Mouse (Mus musculus) limb, embryonic 11.5 days (tissue): ENCODE data around the gene Dpp8. TPM values are rescaled to one million over a fixed set of nuclear protein-coding genes. Genes with fewer than 3 reads are reported as not detected.
A peak's percentile ranks its signal among the peaks of the same experiment; 100 is the strongest.
"Not testable (repeated sequence)": the region's sequence is repeated elsewhere in the genome, so short reads cannot be mapped to it uniquely, and the experiment has no call there.

ENCODE experiments used
- ATAC-seq: fragments of 200-750 bp; cut with Nextera tagmentation; 2 replicates; pipeline ENCODE4 v1.8.0; 2017; ENCODE audit warnings: low read depth; ENCODE audit not compliant: insufficient number of reproducible peaks, low FRiP score, low TSS enrichment
- DNase-seq: peaks from one replicate; pipeline ENCODE4 v3.0.0-alpha.2; 2015; ENCODE audit warnings: low spot score
- H3K27ac ChIP-seq: fragments of 300-500 bp; sonication (generic); replicated peaks from 2 replicates; pipeline ENCODE4 v1.5.1; 2014; ENCODE audit warnings: low read depth, mild to moderate bottlenecking, low read length
- H3K27me3 ChIP-seq: fragments of 300-500 bp; sonication (generic); 2 replicates; pipeline ENCODE4 v1.6.1; 2014; ENCODE audit warnings: mild to moderate bottlenecking, low read length, mixed read lengths; ENCODE audit not compliant: control insufficient read depth, insufficient read depth
- H3K36me3 ChIP-seq: fragments of 300-500 bp; sonication (generic); 2 replicates; pipeline ENCODE4 v1.6.1; 2014; ENCODE audit warnings: mild to moderate bottlenecking, low read length, moderate library complexity, mixed read lengths; ENCODE audit not compliant: control insufficient read depth, insufficient read depth
- H3K4me1 ChIP-seq: fragments of 300-500 bp; sonication (generic); 2 replicates; pipeline ENCODE4 v1.6.1; 2014; ENCODE audit warnings: low read length, mixed read lengths; ENCODE audit not compliant: control insufficient read depth, insufficient read depth
- H3K4me2 ChIP-seq: fragments of 300-500 bp; sonication (generic); 2 replicates; pipeline ENCODE4 v1.6.1; 2014; ENCODE audit warnings: low read depth, mild to moderate bottlenecking, moderate library complexity; ENCODE audit not compliant: severe bottlenecking
- H3K4me3 ChIP-seq: fragments of 300-500 bp; sonication (generic); 2 replicates; pipeline ENCODE4 v1.5.1; 2014; ENCODE audit warnings: low read depth, low read length
- H3K9ac ChIP-seq: fragments of 300-500 bp; sonication (generic); 2 replicates; pipeline ENCODE4 v1.6.1; 2014; ENCODE audit warnings: mild to moderate bottlenecking, low read length
- H3K9me3 ChIP-seq: fragments of 300-500 bp; sonication (generic); 2 replicates; pipeline ENCODE4 v1.6.1; 2016; ENCODE audit warnings: low read length; ENCODE audit not compliant: control insufficient read depth
- WGBS: fragments of 180-500 bp; shearing (Covaris S2); extraction: QIAGEN DNeasy Blood & Tissue Kit; methylation state at CpG from one replicate; pipeline ENCODE4 v1.1.7; 2014; 5-methylcytosine and 5-hydroxymethylcytosine counted together
- polyA plus RNA-seq: library from polyadenylated mRNA; unstranded; fragments of >200 nt; fragmentation: Nextera tagmentation; extraction: Ambion mirVana; gene quantifications from 2 replicates; pipeline ENCODE4 v1.2.1, GENCODE M21; 2014

The Dpp8 gene
- polyA plus RNA-seq, 1 experiment from 2014 or later = 31.1 TPM

GRCm38 (mm10) chr9:65031355-65031754, 859 bp upstream of the Dpp8 start:
- H3K4me1 ChIP-seq, H3K9me3 ChIP-seq, H3K9ac ChIP-seq, H3K27ac ChIP-seq, H3K4me3 ChIP-seq, ATAC-seq, H3K27me3 ChIP-seq, DNase-seq, H3K4me2 ChIP-seq, H3K36me3 ChIP-seq: not testable (repeated sequence)
- WGBS = 70% methylated on average over 5 of the region's 5 CpGs

DNA sequence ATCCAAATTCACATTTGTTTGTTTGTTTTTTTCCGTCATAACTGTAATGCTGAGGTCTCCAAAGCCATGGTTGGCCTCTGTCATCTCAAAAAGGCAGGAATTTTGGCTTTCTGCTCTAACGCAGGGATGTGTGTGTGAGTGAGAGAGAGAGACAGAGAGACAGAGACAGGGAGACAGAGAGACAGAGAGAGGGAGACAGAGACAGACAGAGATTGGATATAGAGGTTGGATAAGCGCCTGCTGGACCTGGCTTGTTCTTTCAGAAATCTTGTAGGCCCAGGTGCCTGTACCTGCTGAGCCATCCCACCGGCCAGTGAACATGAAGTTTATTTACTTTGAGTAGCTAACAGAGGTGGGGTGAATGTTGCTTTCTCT, 333 bp upstream of the Dpp8 start:
- no peak for ATAC-seq
- Histone ChIP-seq H3K4me2 (peak overlapping the region; percentile 21; the same call in 1 of the 2 replicates), H3K9ac (no peak overlapping the region; the same call in 1 of the 2 replicates), H3K4me3 (peak overlapping the region; percentile 100; the same call in 1 of the 2 replicates), H3K27me3 (no peaks in the 10 kb centered on the region), H3K9me3 (no peaks in the 10 kb centered on the region), H3K4me1 (peaks cover 7% of the 10 kb centered on the region; the same call in 1 of the 2 replicates), H3K36me3 (no peaks in the 10 kb centered on the region), H3K27ac (no peak overlapping the region)
- no peak for DNase-seq
- 34% methylated on average over 4 of the region's 4 CpGs for WGBS

GRCm38 (mm10) chr9:65036456-65036855, 4.2 kb downstream of the Dpp8 start:
- H3K4me2 ChIP-seq = no peak overlapping the region
- H3K27me3 ChIP-seq = no peaks in the 10 kb centered on the region
- H3K4me1 ChIP-seq = peaks cover 7% of the 10 kb centered on the region; the same call in 1 of the 2 replicates
- H3K4me3 ChIP-seq = no peak overlapping the region
- ATAC-seq (no peak), DNase-seq (no peak)
- H3K27ac ChIP-seq = no peak overlapping the region
- WGBS = 97% methylated on average over 1 of the region's 1 CpGs
- no peaks in the 10 kb centered on the region for H3K9me3 ChIP-seq
- H3K36me3 ChIP-seq = peaks cover 16% of the 10 kb centered on the region; the same call in 1 of the 2 replicates
- H3K9ac ChIP-seq = no peak overlapping the region

GRCm38 (mm10) chr9:65036861-65037260, 4.6 kb downstream of the Dpp8 start:
- H3K4me1 ChIP-seq = peaks cover 7% of the 10 kb centered on the region; the same call in 1 of the 2 replicates
- no peak overlapping the region for H3K4me3 ChIP-seq
- no peaks in the 10 kb centered on the region for H3K27me3 ChIP-seq
- no peaks in the 10 kb centered on the region for H3K9me3 ChIP-seq
- no peak overlapping the region for H3K9ac ChIP-seq
- H3K27ac ChIP-seq = no peak overlapping the region
- ATAC-seq = no peak
- 93% methylated on average over 8 of the region's 8 CpGs for WGBS
- no peak overlapping the region for H3K4me2 ChIP-seq
- no peak for DNase-seq
- H3K36me3 ChIP-seq = peaks cover 17% of the 10 kb centered on the region; the same call in 1 of the 2 replicates

- peaks cover 23% of the 10 kb centered on the region; the same call in 1 of the 2 replicates for H3K36me3 ChIP-seq
- H3K4me3 ChIP-seq = no peak overlapping the region
- no peak overlapping the region for H3K9ac ChIP-seq
- 97% methylated on average over 5 of the region's 5 CpGs for WGBS
- H3K4me1 ChIP-seq = no peaks in the 10 kb centered on the region
- H3K4me2 ChIP-seq = no peak overlapping the region
- H3K27me3 ChIP-seq = no peaks in the 10 kb centered on the region
- DNase-seq (no peak), ATAC-seq (no peak)
- no peaks in the 10 kb centered on the region for H3K9me3 ChIP-seq
- no peak overlapping the region for H3K27ac ChIP-seq
These were observed 9.2 kb downstream of the Dpp8 start for GRCm38 (mm10) chr9:65041430-65041829.

- no peak overlapping the region for H3K9ac ChIP-seq
- no peak overlapping the region for H3K4me3 ChIP-seq
- no peaks in the 10 kb centered on the region for H3K27me3 ChIP-seq
- no peaks in the 10 kb centered on the region for H3K9me3 ChIP-seq
- no peak for ATAC-seq
- H3K27ac ChIP-seq = no peak overlapping the region
- no peak overlapping the region for H3K4me2 ChIP-seq
- H3K4me1 ChIP-seq = no peaks in the 10 kb centered on the region
- peaks cover 28% of the 10 kb centered on the region for H3K36me3 ChIP-seq
- DNase-seq = no peak
- 88% methylated on average over 1 of the region's 1 CpGs for WGBS
These were observed 14.8 kb downstream of the Dpp8 start for GRCm38 (mm10) chr9:65046993-65047392.

- no peak for DNase-seq
- ATAC-seq = no peak
- Histone ChIP-seq H3K4me1 (no peaks in the 10 kb centered on the region), H3K9ac (no peak overlapping the region), H3K9me3 (no peaks in the 10 kb centered on the region), H3K4me3 (no peak overlapping the region), H3K27me3 (no peaks in the 10 kb centered on the region), H3K27ac (no peak overlapping the region), H3K4me2 (no peak overlapping the region), H3K36me3 (peaks cover 28% of the 10 kb centered on the region)
- 87% methylated on average over 5 of the region's 5 CpGs for WGBS
These were observed 17.2 kb downstream of the Dpp8 start for GRCm38 (mm10) chr9:65049422-65049821.

GRCm38 (mm10) chr9:65050981-65051380, 18.8 kb downstream of the Dpp8 start:
- WGBS = 97% methylated on average over 3 of the region's 3 CpGs
- DNase-seq (no peak), ATAC-seq (no peak)
- no peak overlapping the region for H3K9ac ChIP-seq
- no peaks in the 10 kb centered on the region for H3K9me3 ChIP-seq
- H3K4me3 ChIP-seq = no peak overlapping the region
- H3K27ac ChIP-seq = no peak overlapping the region
- H3K36me3 ChIP-seq = peaks cover 27% of the 10 kb centered on the region
- H3K4me2 ChIP-seq = no peak overlapping the region
- H3K4me1 ChIP-seq = no peaks in the 10 kb centered on the region
- no peaks in the 10 kb centered on the region for H3K27me3 ChIP-seq

GRCm38 (mm10) chr9:65064251-65064650, 32.0 kb downstream of the Dpp8 start:
- no peak overlapping the region for H3K9ac ChIP-seq
- DNase-seq (no peak), ATAC-seq (no peak)
- no peak overlapping the region for H3K4me3 ChIP-seq
- H3K9me3 ChIP-seq = no peaks in the 10 kb centered on the region
- no peak overlapping the region for H3K4me2 ChIP-seq
- H3K4me1 ChIP-seq = no peaks in the 10 kb centered on the region
- WGBS = 91% methylated on average over 7 of the region's 7 CpGs
- no peak overlapping the region for H3K27ac ChIP-seq
- H3K36me3 ChIP-seq = peaks cover 19% of the 10 kb centered on the region
- H3K27me3 ChIP-seq = no peaks in the 10 kb centered on the region
